Mouse (Mus musculus) right cerebral cortex, postnatal 25 days (tissue): ENCODE measurements around the gene D230025D16Rik.
"Not testable (repeated sequence)": the region's sequence is repeated elsewhere in the genome, so short reads cannot be mapped to it uniquely, and the experiment has no call there.

Source experiments
- DNase-seq: peaks from one replicate; pipeline ENCODE4 v3.0.0; 2022

D230025D16Rik gene

DNA sequence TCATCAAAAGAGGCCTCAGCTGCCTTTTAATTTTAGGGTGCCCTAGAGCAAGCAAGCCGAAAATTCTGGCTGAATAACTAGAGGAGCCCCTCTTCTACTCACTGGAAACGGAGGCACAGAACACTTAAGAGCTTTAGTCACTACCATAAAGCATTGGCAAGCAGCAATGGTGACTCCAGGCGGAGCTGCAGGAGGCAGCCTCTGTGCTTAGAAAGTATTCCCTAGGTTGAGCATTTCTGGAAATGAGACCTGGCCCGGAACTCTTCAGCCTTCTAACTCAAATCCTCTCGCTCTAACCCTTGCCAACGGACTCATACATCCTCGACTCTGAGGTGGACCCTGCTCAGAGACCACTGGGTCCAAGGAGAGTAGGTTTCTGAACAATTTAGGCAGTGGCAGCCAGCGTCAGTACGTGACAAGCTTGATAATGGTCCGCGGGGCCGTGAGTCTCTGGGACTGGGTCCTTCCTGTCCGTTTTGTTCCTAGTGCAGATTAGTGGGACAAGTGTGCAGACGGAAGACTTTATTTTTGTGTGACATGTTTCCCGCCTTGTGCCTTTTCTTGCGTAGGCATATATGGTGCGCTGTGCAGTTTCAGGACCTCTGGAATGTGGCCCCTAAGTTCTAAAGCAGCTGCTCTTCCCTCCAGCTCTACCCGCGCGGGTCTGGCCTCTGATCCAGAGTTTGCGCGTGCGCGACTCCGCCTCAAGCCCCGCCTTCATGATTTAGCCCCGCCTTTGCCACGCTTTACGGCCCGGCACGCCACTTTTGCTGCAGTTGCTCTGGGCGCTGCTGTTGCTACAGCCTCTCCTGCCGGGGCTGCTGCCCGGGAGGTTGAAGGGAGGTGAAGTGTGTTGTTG lies at the start of gene D230025D16Rik:
D230025D16Rik (plus strand) TSS at position 733 of the 859 bp plus-strand sequence.
- peak; percentile 95 for DNase-seq

DNA sequence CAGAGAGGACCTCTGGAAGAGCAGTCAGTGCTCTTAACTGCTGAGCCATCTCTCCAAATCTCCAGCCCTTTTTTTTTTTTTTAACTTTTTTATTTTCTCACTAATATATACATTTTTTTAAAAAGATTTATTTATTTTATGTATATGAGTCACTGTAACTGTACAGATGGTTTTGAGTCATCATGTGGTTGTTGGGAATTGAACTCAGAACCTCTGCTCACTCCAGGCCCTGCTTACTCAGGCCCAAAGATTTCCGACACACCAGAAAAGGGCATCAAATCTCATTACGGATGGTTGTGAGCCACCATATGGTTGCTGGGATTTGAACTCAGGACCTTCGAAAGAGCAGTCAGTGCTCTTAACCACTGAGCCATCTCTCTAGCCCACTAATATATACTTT lies 49.7 kb upstream of the D230025D16Rik start:
- DNase-seq, result not testable (repeated sequence)

DNA sequence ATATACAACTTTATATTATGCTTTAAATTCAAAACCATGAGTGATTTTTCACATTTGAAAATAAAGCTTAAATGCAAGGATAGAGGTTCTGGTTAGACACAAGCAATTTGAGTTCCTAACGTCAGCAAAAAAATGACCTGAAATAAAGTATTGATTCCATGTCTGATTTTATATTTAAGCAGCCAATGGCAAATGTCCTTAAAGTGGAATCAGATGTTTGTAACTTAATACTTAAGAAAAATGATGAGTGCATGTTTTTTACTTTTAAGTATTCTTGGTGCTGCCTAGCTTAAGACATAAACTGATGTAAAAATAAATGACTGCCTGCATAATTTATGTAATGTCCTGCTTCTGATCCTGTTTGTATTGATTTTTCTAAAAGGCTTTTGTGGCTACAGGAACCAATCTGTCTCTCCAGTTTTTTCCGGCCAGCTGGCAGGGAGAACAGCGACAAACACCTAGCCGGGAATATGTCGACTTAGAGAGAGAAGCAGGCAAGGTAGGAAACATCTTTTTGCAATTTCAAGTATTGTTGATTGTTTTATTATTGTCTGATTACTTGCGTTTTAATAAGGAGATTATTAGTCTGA lies 46.6 kb upstream of the D230025D16Rik start:
- no peak for DNase-seq

DNA sequence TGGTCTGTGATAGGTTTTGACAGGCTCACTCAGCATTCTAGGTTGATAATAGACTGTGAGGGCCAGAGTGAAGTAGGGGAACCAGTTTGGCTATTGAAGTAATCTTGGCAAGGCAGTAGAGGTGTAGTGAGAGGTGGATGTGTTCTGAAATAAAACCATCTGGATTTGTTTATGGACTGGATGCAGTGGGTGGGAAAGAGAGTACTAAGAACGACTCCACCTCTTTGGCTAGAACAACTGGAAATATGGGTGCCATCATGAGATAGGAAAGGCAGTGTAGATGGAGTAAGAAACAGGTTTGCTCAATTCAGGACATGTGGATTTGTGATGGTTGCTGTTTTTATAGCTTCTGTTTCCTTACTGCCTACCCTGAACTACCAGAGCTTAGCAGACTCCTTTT lies 42.7 kb upstream of the D230025D16Rik start:
- DNase-seq, result no peak

GRCm38 (mm10) chr8:105186467-105187005 lies 38.4 kb upstream of the D230025D16Rik start:
- DNase-seq, result no peak

DNA sequence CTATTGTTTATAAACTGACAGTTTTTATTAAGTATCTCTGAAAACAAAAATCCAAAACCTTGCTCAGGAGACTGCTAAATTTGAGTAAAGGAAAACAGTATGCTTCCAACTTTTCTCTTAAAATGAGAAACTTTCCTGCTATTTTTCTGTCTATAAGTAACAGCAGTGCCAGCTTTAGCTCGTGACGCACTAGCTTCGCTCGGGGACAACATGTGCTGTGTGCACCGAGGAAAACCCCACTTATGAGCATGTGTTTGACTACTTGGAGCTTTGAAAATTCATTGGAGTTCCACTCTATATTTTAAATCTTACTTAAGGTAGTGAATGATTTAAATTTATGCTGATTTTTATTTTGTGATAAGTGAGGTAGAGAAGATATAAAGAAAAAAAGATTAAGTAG lies 32.8 kb upstream of the D230025D16Rik start:
- DNase-seq, result no peak

DNA sequence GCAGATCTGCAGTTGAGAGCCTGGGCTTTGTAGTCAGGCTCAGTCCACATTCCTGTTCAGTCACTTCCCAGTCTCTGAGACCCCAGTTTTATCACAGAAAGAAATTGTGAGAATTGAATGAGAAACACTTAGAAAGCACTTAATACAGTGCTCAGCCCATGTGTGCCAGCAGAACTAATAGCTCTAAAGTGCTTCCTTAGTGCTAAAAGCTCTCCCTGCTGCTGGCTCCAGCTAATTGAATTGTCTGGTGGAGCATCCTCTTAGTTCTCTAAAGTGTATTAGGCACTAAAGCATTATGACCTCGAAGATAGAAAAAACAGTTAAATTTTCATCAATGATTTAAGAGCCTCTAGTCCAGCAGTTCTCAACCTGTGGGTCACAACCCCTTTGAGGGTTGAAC lies 19.2 kb upstream of the D230025D16Rik start:
- DNase-seq, result no peak

DNA sequence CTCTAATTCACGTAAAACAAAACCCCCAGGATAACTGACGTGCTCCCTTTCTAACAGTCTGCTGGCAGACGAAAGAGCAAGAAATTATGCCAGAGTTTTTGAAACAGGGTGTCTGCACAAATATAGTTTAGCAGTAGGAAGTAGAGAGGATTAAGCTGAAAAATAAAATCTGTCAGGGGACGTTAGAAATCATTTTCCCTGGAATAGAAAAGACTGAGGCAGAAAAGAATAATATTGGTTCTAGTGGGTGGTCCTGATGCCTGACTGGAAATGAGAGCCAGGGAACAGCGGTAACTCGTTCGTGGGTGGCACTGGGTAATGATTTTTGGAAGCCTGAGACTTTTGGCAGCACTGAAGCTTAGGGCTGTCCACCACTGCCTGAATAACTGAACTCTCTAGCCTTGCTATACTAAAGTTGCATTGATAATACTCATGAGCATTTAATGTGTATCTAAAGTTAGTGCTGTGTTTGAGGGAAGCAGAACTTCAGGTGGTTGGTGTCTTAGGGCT lies 18.1 kb upstream of the D230025D16Rik start:
- DNase-seq, result no peak

- DNase-seq, result no peak
Observed at GRCm38 (mm10) chr8:105207675-105208273, 17.2 kb upstream of the D230025D16Rik start.

- no peak for DNase-seq
Observed at GRCm38 (mm10) chr8:105209153-105210110, 15.5 kb upstream of the D230025D16Rik start.

DNA sequence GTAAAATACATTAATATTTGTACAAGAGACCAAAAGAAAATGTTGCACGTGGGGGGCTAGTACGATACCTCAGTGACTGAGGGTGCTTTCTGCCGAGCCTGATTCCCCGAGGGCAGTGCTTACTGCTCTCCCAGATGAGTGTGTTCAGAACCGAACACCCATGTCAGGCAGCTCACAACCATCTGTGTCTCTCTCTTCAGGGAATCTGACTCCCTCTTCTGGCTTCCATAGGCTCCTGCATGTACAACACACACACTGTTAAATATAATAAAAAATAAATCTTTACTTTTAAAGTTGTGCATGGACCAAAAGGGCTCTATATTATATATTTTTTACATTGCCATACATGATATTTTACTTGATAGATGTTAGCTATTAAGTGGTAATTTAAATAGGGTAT lies 10.8 kb upstream of the D230025D16Rik start:
- no peak for DNase-seq

- no peak for DNase-seq
Observed at GRCm38 (mm10) chr8:105217926-105218522, 6.9 kb upstream of the D230025D16Rik start.

- no peak for DNase-seq
Observed at GRCm38 (mm10) chr8:105223850-105224249, 1.1 kb upstream of the D230025D16Rik start.

GRCm38 (mm10) chr8:105225272-105225593 lies 288 bp downstream of the D230025D16Rik start:
- DNase-seq, result no peak

DNA sequence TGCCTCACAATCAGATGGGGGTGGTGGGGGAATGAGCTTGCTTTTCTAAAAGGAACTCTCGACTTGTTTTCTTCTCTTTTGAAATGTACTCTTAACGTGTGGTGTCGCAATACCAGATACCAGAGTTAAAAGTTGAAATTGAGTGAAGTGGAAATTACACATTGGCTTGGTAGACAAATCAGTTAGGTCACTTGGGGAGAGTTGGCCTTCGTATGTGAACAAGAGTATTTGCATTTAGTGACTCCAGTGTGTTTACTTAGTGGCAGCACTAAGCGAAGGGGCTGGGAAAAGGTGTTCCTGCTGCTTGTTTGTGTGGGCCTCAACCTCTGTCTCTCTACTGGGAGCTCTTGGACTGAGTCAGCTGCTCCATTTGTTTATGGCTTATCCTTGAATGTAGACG lies 972 bp downstream of the D230025D16Rik start:
- no peak for DNase-seq

GRCm38 (mm10) chr8:105231503-105232320 lies 6.8 kb downstream of the D230025D16Rik start:
- no peak for DNase-seq

DNA sequence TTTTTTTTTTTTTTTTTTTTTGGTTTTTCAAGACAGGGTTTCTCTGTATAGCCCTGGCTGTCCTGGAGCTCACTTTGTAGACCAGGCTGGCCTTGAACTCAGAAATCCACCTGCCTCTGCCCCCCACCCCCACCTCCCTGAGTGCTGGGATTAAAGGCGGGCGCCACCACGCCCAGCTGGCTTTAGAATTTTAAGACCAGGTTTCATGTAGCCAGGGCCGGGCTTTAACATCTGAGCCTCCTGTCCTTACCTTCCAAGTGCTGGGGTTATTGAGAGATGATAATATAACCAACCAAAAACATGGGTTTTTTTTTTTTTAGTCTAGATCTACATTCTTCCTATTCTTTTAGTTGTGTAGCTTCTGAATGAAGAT lies 7.4 kb downstream of the D230025D16Rik start:
- not testable (repeated sequence) for DNase-seq

GRCm38 (mm10) chr8:105233126-105233935 lies 8.4 kb downstream of the D230025D16Rik start:
- DNase-seq, result no peak

GRCm38 (mm10) chr8:105235206-105235605 lies 10.3 kb downstream of the D230025D16Rik start:
- DNase-seq, result no peak
